Mouse (Mus musculus): ENCODE measurements around the gene Shd.

- TF ChIP-seq POLR2A (IDR thresholded peaks at IDR 0.05; ENCODE audit: control insufficient read depth, low read depth, low read length) (no peak), CTCF (IDR thresholded peaks at IDR 0.05; ENCODE audit: control insufficient read depth, insufficient read depth, insufficient replicate concordance, low read depth, low read length) (peak; percentile 53; the same call in 1 of the 2 replicates)
Observed at GRCm38 (mm10) chr17:55976255-55976862, 6.1 kb downstream of the Shd start.

All from testis, adult 2 months (tissue).